Mouse (Mus musculus): ENCODE results near the gene Sik3. TPM values are rescaled to one million over a fixed set of nuclear protein-coding genes. Genes with fewer than 3 reads are reported as not detected.

Sik3 gene
- polyA plus RNA-seq, 1 experiment from 2014 or later, result 10.8 TPM

DNA sequence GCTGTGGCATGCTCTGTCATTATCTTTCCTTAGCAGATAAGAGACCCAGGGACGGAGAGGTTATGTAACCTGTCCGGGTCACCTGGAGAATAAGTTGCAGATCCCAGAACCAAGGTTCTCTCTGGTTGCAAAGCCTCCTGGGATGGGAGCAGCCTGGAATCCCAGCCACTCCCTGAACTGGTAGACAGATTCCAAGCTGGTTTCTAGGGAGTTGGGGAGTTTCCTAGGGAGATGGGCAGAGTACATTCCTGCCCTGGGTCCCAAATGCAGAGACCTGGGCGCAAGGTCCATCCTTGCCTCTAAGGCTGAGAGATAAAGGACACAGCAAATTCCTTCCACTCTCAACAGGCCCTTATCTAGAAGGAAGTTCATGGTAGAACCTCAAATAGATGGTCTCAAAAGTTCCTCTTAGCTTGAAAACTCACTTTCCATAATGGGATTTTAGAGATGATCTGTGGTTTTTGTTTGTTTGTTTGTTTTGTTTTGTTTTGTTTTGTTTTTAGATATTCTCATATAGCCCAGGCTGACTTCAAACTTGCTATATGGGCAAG is 214.5 kb downstream of the Sik3 start:
- 0 out of 2 replicates have a peak, but pooled peaks cover 2% of the 10 kb centered on the region for H3K36me3 ChIP-seq (ENCODE audit: control insufficient read depth, insufficient read depth, low read length)
- no peak overlapping the region for H3K9ac ChIP-seq (ENCODE audit: low read length)
- ATAC-seq (ENCODE audit: insufficient read depth, low FRiP score, low TSS enrichment) (no peak), DNase-seq (ENCODE audit: low spot score) (no peak)
- WGBS, result 85% methylated on average over 3 of the region's 3 CpGs
- no peaks in the 10 kb centered on the region for H3K4me1 ChIP-seq (ENCODE audit: control insufficient read depth, insufficient read depth, low read length)
- H3K4me2 ChIP-seq (ENCODE audit: low read depth), result no peak overlapping the region
- no peak overlapping the region for H3K4me3 ChIP-seq (ENCODE audit: low read depth, low read length)
- H3K9me3 ChIP-seq (ENCODE audit: control insufficient read depth, low read length), result no peaks in the 10 kb centered on the region
- H3K27me3 ChIP-seq (ENCODE audit: control insufficient read depth, insufficient read depth, low read length), result peaks cover 2% of the 10 kb centered on the region; the same call in 1 of the 2 replicates
- H3K27ac ChIP-seq (ENCODE audit: low read depth, low read length), result no peak overlapping the region

DNA sequence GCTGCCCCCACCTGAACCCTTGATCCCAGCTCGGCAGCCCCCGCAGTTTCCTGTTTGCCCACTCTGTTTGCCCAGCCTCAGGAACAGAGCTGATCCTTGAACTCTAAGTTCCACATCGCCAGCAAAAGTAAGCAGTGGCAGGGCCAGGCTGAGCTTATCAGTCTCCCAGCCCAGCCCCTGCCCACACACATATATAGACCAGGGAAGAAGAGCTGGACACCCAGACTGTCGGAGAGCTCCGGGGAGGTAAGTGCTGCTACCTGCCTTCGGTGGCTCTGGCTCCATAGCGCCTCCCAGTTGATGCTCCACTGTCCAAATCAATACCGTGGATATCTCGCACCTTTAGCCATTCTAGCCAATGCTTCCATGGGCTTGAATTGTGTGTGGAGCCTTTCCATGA is 215.9 kb downstream of the Sik3 start, which contains the start of gene Apoa1:
Apoa1 (plus strand) TSS at position 90 of the 400 bp plus-strand sequence.
- peaks cover 2% of the 10 kb centered on the region; the same call in 1 of the 2 replicates for H3K27me3 ChIP-seq (ENCODE audit: control insufficient read depth, insufficient read depth, low read length)
- no peak within 1 kb of the TSS for H3K4me3 ChIP-seq (ENCODE audit: low read depth, low read length)
- ATAC-seq (ENCODE audit: insufficient read depth, low FRiP score, low TSS enrichment), result no peak
- no peak within 1 kb of the TSS for H3K4me2 ChIP-seq (ENCODE audit: low read depth)
- no peak within 1 kb of the TSS for H3K27ac ChIP-seq (ENCODE audit: low read depth, low read length)
- H3K9me3 ChIP-seq (ENCODE audit: control insufficient read depth, low read length), result no peaks in the 10 kb centered on the region
- 0 out of 2 replicates have a peak, but pooled peaks cover 2% of the 10 kb centered on the region for H3K36me3 ChIP-seq (ENCODE audit: control insufficient read depth, insufficient read depth, low read length)
- no peak within 1 kb of the TSS for H3K9ac ChIP-seq (ENCODE audit: low read length)
- no peak for DNase-seq (ENCODE audit: low spot score)
- no peaks in the 10 kb centered on the region for H3K4me1 ChIP-seq (ENCODE audit: control insufficient read depth, insufficient read depth, low read length)
- WGBS, result 64% methylated on average over 9 of the region's 9 CpGs

DNA sequence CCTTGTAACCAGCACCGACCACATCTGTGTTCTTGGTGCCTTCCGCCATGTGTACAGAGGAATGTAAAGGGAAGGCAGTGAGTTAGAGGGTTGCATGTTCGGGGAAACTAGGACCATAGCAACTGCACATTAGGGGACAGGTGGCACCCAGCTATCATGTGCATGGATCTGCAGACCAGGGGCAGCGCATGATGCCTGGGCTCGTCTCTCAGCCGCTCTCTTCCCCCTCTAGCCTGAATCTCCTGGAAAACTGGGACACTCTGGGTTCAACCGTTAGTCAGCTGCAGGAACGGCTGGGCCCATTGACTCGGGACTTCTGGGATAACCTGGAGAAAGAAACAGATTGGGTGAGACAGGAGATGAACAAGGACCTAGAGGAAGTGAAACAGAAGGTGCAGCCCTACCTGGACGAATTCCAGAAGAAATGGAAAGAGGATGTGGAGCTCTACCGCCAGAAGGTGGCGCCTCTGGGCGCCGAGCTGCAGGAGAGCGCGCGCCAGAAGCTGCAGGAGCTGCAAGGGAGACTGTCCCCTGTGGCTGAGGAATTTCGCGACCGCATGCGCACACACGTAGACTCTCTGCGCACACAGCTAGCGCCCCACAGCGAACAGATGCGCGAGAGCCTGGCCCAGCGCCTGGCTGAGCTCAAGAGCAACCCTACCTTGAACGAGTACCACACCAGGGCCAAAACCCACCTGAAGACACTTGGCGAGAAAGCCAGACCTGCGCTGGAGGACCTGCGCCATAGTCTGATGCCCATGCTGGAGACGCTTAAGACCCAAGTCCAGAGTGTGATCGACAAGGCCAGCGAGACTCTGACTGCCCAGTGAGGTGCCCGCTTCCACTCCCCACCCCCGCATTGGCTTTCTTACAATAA is 217.2 kb downstream of the Sik3 start:
- Histone ChIP-seq H3K27ac (ENCODE audit: low read depth, low read length) (no peak overlapping the region), H3K4me2 (ENCODE audit: low read depth) (peak overlapping the region; percentile 69), H3K27me3 (ENCODE audit: control insufficient read depth, insufficient read depth, low read length) (peaks cover 2% of the 10 kb centered on the region; the same call in 1 of the 2 replicates), H3K4me1 (ENCODE audit: control insufficient read depth, insufficient read depth, low read length) (no peaks in the 10 kb centered on the region), H3K4me3 (ENCODE audit: low read depth, low read length) (peak overlapping the region; percentile 38), H3K9ac (ENCODE audit: low read length) (peak overlapping the region; percentile 56), H3K36me3 (ENCODE audit: control insufficient read depth, insufficient read depth, low read length) (no peaks in the 10 kb centered on the region), H3K9me3 (ENCODE audit: control insufficient read depth, low read length) (no peaks in the 10 kb centered on the region)
- 16% methylated on average over 37 of the region's 37 CpGs for WGBS
- ATAC-seq (ENCODE audit: insufficient read depth, low FRiP score, low TSS enrichment) (peak; percentile 85), DNase-seq (ENCODE audit: low spot score) (peak; percentile 89)

DNA sequence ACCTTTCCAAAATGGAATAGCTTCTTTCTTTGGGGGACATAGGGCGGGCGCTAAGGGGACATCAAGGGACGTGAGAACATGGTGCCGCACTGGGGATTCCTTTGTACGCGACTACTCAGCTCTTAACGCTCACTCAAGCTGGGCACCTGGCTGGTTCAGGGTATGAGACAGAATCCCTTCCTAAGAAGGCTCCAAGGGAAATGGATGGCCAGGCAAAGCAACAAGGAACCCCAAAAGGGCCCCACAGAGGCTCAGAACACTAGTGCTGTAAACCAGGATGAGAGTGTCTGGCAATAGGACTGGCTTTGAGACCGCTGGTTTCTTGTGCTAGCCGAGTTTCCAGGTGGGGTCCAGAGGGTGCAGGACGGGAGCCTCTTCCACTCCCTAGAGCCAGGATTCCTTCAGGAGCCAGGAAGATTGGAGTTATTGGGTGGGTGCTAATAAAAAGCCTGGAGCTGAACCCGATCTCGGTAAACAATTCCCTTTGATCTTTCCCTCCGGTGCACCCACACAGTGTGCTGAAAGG is 217.9 kb downstream of the Sik3 start:
- no peaks in the 10 kb centered on the region for H3K4me1 ChIP-seq (ENCODE audit: control insufficient read depth, insufficient read depth, low read length)
- H3K27me3 ChIP-seq (ENCODE audit: control insufficient read depth, insufficient read depth, low read length), result peaks cover 2% of the 10 kb centered on the region; the same call in 1 of the 2 replicates
- WGBS, result 15% methylated on average over 13 of the region's 13 CpGs
- H3K9me3 ChIP-seq (ENCODE audit: control insufficient read depth, low read length), result no peaks in the 10 kb centered on the region
- no peaks in the 10 kb centered on the region for H3K36me3 ChIP-seq (ENCODE audit: control insufficient read depth, insufficient read depth, low read length)
- DNase-seq (ENCODE audit: low spot score), result peak; percentile 16
- H3K27ac ChIP-seq (ENCODE audit: low read depth, low read length), result no peak overlapping the region
- no peak for ATAC-seq (ENCODE audit: insufficient read depth, low FRiP score, low TSS enrichment)
- peak overlapping the region; percentile 56 for H3K9ac ChIP-seq (ENCODE audit: low read length)
- H3K4me2 ChIP-seq (ENCODE audit: low read depth), result peak overlapping the region; percentile 69
- peak overlapping the region; percentile 38 for H3K4me3 ChIP-seq (ENCODE audit: low read depth, low read length)

DNA sequence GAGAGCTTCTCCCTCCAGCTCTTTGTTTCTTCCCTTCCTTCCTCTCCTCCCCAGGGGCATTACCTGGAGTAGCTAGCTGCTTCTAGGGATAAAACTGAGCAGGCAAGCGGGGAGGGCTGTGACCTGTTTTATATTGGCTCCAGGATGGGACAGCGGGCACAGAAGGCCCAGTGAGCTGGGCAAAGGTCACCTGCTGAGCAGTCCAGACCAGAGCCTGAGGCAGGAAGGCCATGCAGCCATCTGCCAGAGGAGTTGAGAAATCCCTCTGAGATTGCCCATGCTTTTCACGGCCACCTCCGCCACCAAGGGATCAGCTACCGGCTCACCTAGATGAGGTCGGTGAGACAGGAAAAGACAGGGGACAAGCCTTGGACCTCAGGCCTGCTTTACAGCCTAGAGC is 222.6 kb downstream of the Sik3 start:
- Histone ChIP-seq H3K36me3 (ENCODE audit: control insufficient read depth, insufficient read depth, low read length) (no peaks in the 10 kb centered on the region), H3K9ac (ENCODE audit: low read length) (no peak overlapping the region), H3K4me3 (ENCODE audit: low read depth, low read length) (no peak overlapping the region), H3K4me2 (ENCODE audit: low read depth) (no peak overlapping the region), H3K27me3 (ENCODE audit: control insufficient read depth, insufficient read depth, low read length) (no peaks in the 10 kb centered on the region), H3K9me3 (ENCODE audit: control insufficient read depth, low read length) (no peaks in the 10 kb centered on the region), H3K4me1 (ENCODE audit: control insufficient read depth, insufficient read depth, low read length) (no peaks in the 10 kb centered on the region), H3K27ac (ENCODE audit: low read depth, low read length) (no peak overlapping the region)
- DNase-seq (ENCODE audit: low spot score), result no peak
- no peak for ATAC-seq (ENCODE audit: insufficient read depth, low FRiP score, low TSS enrichment)
- WGBS, result 89% methylated on average over 6 of the region's 6 CpGs

DNA sequence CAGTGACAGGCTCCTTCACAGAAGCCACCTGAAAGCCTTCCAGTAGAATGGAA is 222.8 kb downstream of the Sik3 start, which contains the start of gene Apoc3:
Apoc3 (minus strand) TSS at position 41 of the 53 bp plus-strand sequence.
- Histone ChIP-seq H3K9ac (ENCODE audit: low read length) (no peak within 1 kb of the TSS), H3K9me3 (ENCODE audit: control insufficient read depth, low read length) (no peaks in the 10 kb centered on the region), H3K4me3 (ENCODE audit: low read depth, low read length) (no peak within 1 kb of the TSS), H3K27me3 (ENCODE audit: control insufficient read depth, insufficient read depth, low read length) (no peaks in the 10 kb centered on the region), H3K4me2 (ENCODE audit: low read depth) (no peak within 1 kb of the TSS), H3K27ac (ENCODE audit: low read depth, low read length) (no peak within 1 kb of the TSS), H3K4me1 (ENCODE audit: control insufficient read depth, insufficient read depth, low read length) (no peaks in the 10 kb centered on the region), H3K36me3 (ENCODE audit: control insufficient read depth, insufficient read depth, low read length) (no peaks in the 10 kb centered on the region)
- ATAC-seq (ENCODE audit: insufficient read depth, low FRiP score, low TSS enrichment) (no peak), DNase-seq (ENCODE audit: low spot score) (no peak)

DNA sequence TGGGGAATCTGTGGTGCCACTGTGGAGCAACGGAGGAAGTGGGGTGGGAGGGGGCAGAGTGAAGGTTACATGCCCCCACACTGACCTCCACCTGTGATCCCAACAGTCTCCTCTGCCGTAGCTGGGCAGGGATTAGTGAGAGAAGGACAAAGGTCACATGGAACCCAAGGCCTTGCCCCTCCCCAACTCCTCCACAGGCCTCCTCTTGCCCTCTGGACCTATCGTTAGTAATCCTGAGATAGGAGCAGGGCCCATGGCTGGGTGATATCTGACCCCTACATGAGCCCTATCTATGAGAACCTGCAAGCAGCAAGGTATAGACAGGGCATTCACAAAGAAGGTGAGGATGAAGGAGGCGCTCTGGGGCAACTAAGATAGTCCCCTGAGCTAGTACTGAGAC is 223.0 kb downstream of the Sik3 start:
- no peak for ATAC-seq (ENCODE audit: insufficient read depth, low FRiP score, low TSS enrichment)
- Histone ChIP-seq H3K27me3 (ENCODE audit: control insufficient read depth, insufficient read depth, low read length) (no peaks in the 10 kb centered on the region), H3K4me2 (ENCODE audit: low read depth) (no peak overlapping the region), H3K4me1 (ENCODE audit: control insufficient read depth, insufficient read depth, low read length) (no peaks in the 10 kb centered on the region), H3K27ac (ENCODE audit: low read depth, low read length) (no peak overlapping the region), H3K4me3 (ENCODE audit: low read depth, low read length) (no peak overlapping the region), H3K9me3 (ENCODE audit: control insufficient read depth, low read length) (no peaks in the 10 kb centered on the region), H3K9ac (ENCODE audit: low read length) (no peak overlapping the region), H3K36me3 (ENCODE audit: control insufficient read depth, insufficient read depth, low read length) (no peaks in the 10 kb centered on the region)
- no peak for DNase-seq (ENCODE audit: low spot score)
- 65% methylated on average over 4 of the region's 4 CpGs for WGBS

DNA sequence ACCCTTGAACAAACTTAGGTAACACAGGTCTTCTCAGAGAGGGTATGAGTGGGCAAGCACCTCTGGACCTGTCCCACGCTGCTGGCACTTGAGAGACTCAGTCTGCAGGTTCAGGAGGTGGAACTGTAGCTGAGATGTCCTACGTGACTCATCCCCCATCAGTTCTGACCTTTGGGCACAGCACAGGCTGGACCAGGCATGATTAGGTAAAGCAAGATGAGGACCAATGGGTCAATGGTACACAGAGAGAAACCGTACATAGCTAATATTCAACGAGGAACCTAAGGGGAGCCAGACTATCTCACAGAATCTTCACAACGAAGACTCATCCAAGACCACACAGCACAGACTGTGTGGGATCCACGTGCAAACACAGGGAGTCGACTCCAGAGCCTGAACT is 226.2 kb downstream of the Sik3 start:
- no peaks in the 10 kb centered on the region for H3K9me3 ChIP-seq (ENCODE audit: control insufficient read depth, low read length)
- H3K36me3 ChIP-seq (ENCODE audit: control insufficient read depth, insufficient read depth, low read length), result no peaks in the 10 kb centered on the region
- DNase-seq (ENCODE audit: low spot score) (no peak), ATAC-seq (ENCODE audit: insufficient read depth, low FRiP score, low TSS enrichment) (no peak)
- no peaks in the 10 kb centered on the region for H3K27me3 ChIP-seq (ENCODE audit: control insufficient read depth, insufficient read depth, low read length)
- no peak overlapping the region for H3K9ac ChIP-seq (ENCODE audit: low read length)
- 91% methylated on average over 7 of the region's 7 CpGs for WGBS
- no peak overlapping the region for H3K4me2 ChIP-seq (ENCODE audit: low read depth)
- no peak overlapping the region for H3K27ac ChIP-seq (ENCODE audit: low read depth, low read length)
- no peaks in the 10 kb centered on the region for H3K4me1 ChIP-seq (ENCODE audit: control insufficient read depth, insufficient read depth, low read length)
- H3K4me3 ChIP-seq (ENCODE audit: low read depth, low read length), result no peak overlapping the region

Measured in neural tube, embryonic 11.5 days (tissue).